Comparison of ENCODE assay signal across 8 mouse cellular contexts in genomic region chr2:139778283-139778682, GRCm38 (mm10).
DNase-seq lines count a peak whose midpoint lies in the region; ATAC-seq lines count a peak whose summit lies in the region.

No protein-coding gene starts in this region.

- H3K4me2 ChIP-seq in intestine, embryonic 16.5 days (ENCODE audit: low read depth, low read length): no peak overlapping the region

- H3K36me3 ChIP-seq in intestine, embryonic 16.5 days (ENCODE audit: control insufficient read depth, insufficient read depth, low read length): no peaks in the 10 kb centered on the region

- H3K27ac ChIP-seq in intestine, embryonic 16.5 days (ENCODE audit: low read length): no peak overlapping the region

- no peaks in the 10 kb centered on the region for H3K4me1 ChIP-seq in intestine, embryonic 16.5 days (ENCODE audit: control insufficient read depth, insufficient read depth, low read length)

- WGBS in intestine, embryonic 16.5 days: 45% methylated on average over 3 of the region's 3 CpGs

- H3K27me3 ChIP-seq in intestine, embryonic 16.5 days (replicated peaks; ENCODE audit: control insufficient read depth, insufficient read depth, low read length): no peaks in the 10 kb centered on the region

- H3K9me3 ChIP-seq in intestine, embryonic 16.5 days (ENCODE audit: control insufficient read depth, low read length): no peaks in the 10 kb centered on the region

- no peak overlapping the region for H3K9ac ChIP-seq in intestine, embryonic 16.5 days (ENCODE audit: low read depth, low read length)

- intact Hi-C loops in left cerebral cortex, postnatal 14 days (cut with DNase I): no loop called here

- peak; percentile 62 for ATAC-seq in common myeloid progenitor, adult 5-6 weeks (replicated peaks; ENCODE audit: low read depth, poor library complexity, severe bottlenecking)
- ATAC-seq in intestine, embryonic 16.5 days: no peak

- peak; percentile 15 to 25 for DNase-seq in left cerebral cortex, postnatal 14 days (ENCODE audit: low spot score in 2 of 2)
- DNase-seq in left cerebral cortex, adult 11 months (ENCODE audit: low spot score): no peak
- peak; percentile 7 for DNase-seq in Muller cell, postnatal 12 days (ENCODE audit: inconsistent ontology term)
- DNase-seq in kidney, postnatal 36 days: peak; percentile 2 to 59
- peak; percentile 7 to 26 for DNase-seq in thymus, adult 18-20 months
- DNase-seq in spleen, adult 12 weeks (ENCODE audit: low spot score): no peak

- H3K4me3 ChIP-seq in intestine, embryonic 16.5 days (ENCODE audit: low read length): no peak overlapping the region

Comparison
In these comparisons a context has a peak if more than half of its experiments do, and no peak if none do; other contexts are left out.
1. DNase-seq: peak in left cerebral cortex, postnatal 14 days (2 of 2), Muller cell, postnatal 12 days (single experiment), kidney, postnatal 36 days (2 of 2) and thymus, adult 18-20 months (2 of 2); none in left cerebral cortex, adult 11 months (single experiment) and spleen, adult 12 weeks (single experiment).